Mouse (Mus musculus): ENCODE results near the gene Hist1h3f. TPM values are rescaled to one million over a fixed set of nuclear protein-coding genes. Genes with fewer than 3 reads are reported as not detected.

Gene Hist1h3f
- 4.9 and 8.2 TPM in 2 replicates for total RNA-seq (2014; fragmentation: Nextera tagmentation)
- total RNA-seq (2017): 77.5 and 127 TPM in 2 replicates

GRCm38 (mm10) chr13:23543965-23544786 is at the start of gene Hist1h3f:
Gene Hist1h3f, plus strand, starts transcription at chr13:23544052.
- ATAC-seq (replicated peaks; ENCODE audit: poor library complexity, severe bottlenecking): peak; percentile 72

- ATAC-seq (replicated peaks; ENCODE audit: poor library complexity, severe bottlenecking): no peak
Measured at GRCm38 (mm10) chr13:23495526-23495925, 48.3 kb upstream of the Hist1h3f start.

- ATAC-seq (replicated peaks; ENCODE audit: poor library complexity, severe bottlenecking): no peak
Measured at GRCm38 (mm10) chr13:23497656-23498321, 46.1 kb upstream of the Hist1h3f start.

DNA sequence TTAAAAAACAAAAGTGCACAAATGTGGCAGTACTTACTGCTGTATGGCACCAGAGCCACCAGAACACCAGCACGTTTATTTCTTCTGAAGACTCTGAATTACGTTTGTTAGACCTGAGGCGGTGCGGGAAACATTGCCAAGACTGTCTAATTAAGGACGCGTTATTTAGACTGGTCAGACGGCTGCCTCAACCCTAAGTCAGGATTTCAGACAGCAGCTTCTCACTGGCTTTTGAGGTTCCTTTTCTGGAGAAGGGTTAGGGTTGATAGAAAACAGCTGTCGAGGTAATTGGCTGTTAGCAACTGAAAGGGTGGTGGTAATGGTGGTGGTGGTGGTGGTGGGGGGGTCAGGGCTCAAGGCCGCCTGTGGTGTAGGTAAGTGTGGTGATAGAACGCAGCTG is 45.2 kb upstream of the Hist1h3f start:
- no peak for ATAC-seq (replicated peaks; ENCODE audit: poor library complexity, severe bottlenecking)

GRCm38 (mm10) chr13:23499943-23500342 is 43.9 kb upstream of the Hist1h3f start:
- ATAC-seq (replicated peaks; ENCODE audit: poor library complexity, severe bottlenecking): no peak

GRCm38 (mm10) chr13:23500424-23501200 is 43.2 kb upstream of the Hist1h3f start:
- peak; percentile 73 for ATAC-seq (replicated peaks; ENCODE audit: poor library complexity, severe bottlenecking)

- no peak for ATAC-seq (replicated peaks; ENCODE audit: poor library complexity, severe bottlenecking)
Measured at GRCm38 (mm10) chr13:23501511-23501910, 42.3 kb upstream of the Hist1h3f start.

- no peak for ATAC-seq (replicated peaks; ENCODE audit: poor library complexity, severe bottlenecking)
Measured at GRCm38 (mm10) chr13:23502031-23502567, 41.8 kb upstream of the Hist1h3f start.

DNA sequence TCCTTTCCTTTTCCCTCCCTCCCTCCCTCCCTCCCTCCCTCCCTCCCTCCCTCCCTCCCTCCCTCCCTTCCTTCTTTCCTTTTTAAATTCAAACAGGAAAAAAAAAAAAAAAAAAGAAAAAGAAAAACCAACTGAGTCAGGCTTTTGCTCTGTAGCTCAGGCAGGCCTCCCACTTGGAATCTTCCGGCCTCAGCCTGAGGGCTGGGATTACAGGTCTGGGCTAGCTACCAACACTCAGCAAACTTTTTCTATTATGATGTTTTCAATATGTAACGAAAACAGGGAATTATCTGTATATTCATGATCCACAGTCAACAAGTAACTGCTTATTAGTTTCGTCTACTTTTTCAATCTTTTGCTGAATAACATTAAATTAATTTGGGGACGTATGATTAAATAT is 40.9 kb upstream of the Hist1h3f start:
- ATAC-seq (replicated peaks; ENCODE audit: poor library complexity, severe bottlenecking): no peak

DNA sequence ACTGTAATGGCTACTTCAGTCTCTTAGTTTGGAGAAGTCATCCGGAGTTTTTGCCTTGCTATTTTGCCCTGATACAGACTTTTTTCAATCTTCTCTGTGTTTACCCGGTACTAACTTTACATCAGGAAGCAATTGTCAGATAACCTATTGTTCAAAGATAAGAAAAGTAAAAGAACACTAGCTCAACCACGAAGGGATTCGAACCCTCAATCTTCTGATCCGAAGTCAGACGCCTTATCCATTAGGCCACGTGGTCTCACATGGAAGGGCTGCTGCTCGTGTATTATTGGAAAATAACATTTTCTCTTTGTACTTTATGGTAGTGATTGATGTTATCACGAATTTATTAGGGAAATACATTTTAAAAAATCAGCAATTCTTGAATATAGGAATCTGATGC is 40.1 kb upstream of the Hist1h3f start:
- ATAC-seq (replicated peaks; ENCODE audit: poor library complexity, severe bottlenecking): peak; percentile 49

GRCm38 (mm10) chr13:23505662-23506345 is 38.0 kb upstream of the Hist1h3f start:
- no peak for ATAC-seq (replicated peaks; ENCODE audit: poor library complexity, severe bottlenecking)

DNA sequence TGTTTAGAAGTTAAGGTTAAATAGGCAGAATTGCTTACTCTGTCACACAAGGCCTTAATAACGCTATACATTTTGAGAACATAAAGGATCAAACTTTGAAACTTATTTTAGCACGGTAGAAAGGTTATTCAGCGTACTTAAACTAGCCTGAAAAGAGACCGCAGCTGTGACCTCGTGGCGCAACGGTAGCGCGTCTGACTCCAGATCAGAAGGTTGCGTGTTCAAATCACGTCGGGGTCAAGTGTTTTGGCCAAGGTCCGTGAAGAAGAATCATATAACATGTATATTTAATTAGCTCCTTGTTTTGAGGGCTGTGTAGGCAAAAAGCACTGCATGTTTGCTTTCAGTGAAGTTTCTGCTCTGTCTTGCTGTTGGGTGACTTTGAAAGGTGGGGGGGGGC is 37.5 kb upstream of the Hist1h3f start:
- ATAC-seq (replicated peaks; ENCODE audit: poor library complexity, severe bottlenecking): 0 out of 2 replicates have a peak, but pooled peaks have one; percentile 13

- ATAC-seq (replicated peaks; ENCODE audit: poor library complexity, severe bottlenecking): no peak
Measured at GRCm38 (mm10) chr13:23506819-23507515, 36.9 kb upstream of the Hist1h3f start.

- no peak for ATAC-seq (replicated peaks; ENCODE audit: poor library complexity, severe bottlenecking)
Measured at GRCm38 (mm10) chr13:23510127-23510526, 33.7 kb upstream of the Hist1h3f start.

- no peak for ATAC-seq (replicated peaks; ENCODE audit: poor library complexity, severe bottlenecking)
Measured at GRCm38 (mm10) chr13:23513517-23513916, 30.3 kb upstream of the Hist1h3f start.

- ATAC-seq (replicated peaks; ENCODE audit: poor library complexity, severe bottlenecking): no peak
Measured at GRCm38 (mm10) chr13:23515281-23515680, 28.6 kb upstream of the Hist1h3f start.

GRCm38 (mm10) chr13:23515826-23516620 is 27.8 kb upstream of the Hist1h3f start:
- no peak for ATAC-seq (replicated peaks; ENCODE audit: poor library complexity, severe bottlenecking)

GRCm38 (mm10) chr13:23516822-23517602 is 26.8 kb upstream of the Hist1h3f start:
- peak; percentile 28; the same call in 1 of the 2 replicates for ATAC-seq (replicated peaks; ENCODE audit: poor library complexity, severe bottlenecking)

Data from granulocyte monocyte progenitor cell, adult 5-6 weeks (primary cell).